Comparison of ENCODE assay signal across 12 mouse cellular contexts in the genomic region with DNA sequence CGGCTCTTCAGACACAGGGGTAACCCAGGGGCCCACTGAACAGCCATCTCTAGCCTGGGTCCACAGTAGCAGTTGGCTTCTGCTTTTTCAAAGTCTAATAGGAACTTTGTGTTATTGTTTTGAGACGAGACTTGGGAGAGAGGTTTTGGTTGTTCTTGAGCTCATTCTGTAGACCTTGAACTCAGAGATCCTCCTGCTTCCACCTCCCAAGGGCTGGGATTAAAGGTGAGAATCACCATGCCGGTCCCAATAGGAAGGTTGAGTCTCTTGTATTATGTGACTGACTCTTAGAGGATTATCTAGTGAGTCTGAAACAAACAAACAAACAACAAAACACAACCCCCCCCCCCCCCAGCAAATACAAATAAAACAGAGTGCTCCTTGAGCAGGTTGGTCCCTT.
"Had no signal": no experiment of that assay in that cellular context is flagged by ENCODE, and none has a peak within 500 bp of the region (broad histone marks: within the 10 kb centered on the region; RNA-seq: fewer than 3 reads in every experiment).

No protein-coding gene starts in this region.

- H3K9me3 ChIP-seq: intestine, embryonic 15.5 days; limb, embryonic 12.5 days; midbrain, embryonic 10.5 days; midbrain, embryonic 15.5 days; neural tube, embryonic 13.5 days had no signal

- H3K4me3 ChIP-seq: intestine, embryonic 15.5 days; limb, embryonic 12.5 days; midbrain, embryonic 10.5 days; midbrain, embryonic 15.5 days; neural tube, embryonic 13.5 days had no signal

- H3K27me3 ChIP-seq: intestine, embryonic 15.5 days; limb, embryonic 12.5 days; midbrain, embryonic 15.5 days; neural tube, embryonic 13.5 days had no signal

- ATAC-seq: midbrain, embryonic 15.5 days had no signal

- DNase-seq: lung, embryonic 14.5 days; lung, postnatal 10 days; lung, postnatal 4 days; right cerebral cortex, postnatal 14 days; thymus, postnatal 36 days had no signal

- H3K4me1 ChIP-seq: limb, embryonic 12.5 days; midbrain, embryonic 10.5 days; midbrain, embryonic 15.5 days; neural tube, embryonic 13.5 days had no signal

- H3K9ac ChIP-seq: hindbrain, embryonic 14.5 days; intestine, embryonic 15.5 days; limb, embryonic 12.5 days; liver, embryonic 14.5 days; lung, embryonic 14.5 days; midbrain, embryonic 15.5 days; neural tube, embryonic 13.5 days had no signal

- H3K4me2 ChIP-seq: hindbrain, embryonic 14.5 days; intestine, embryonic 15.5 days; limb, embryonic 12.5 days; lung, embryonic 14.5 days; midbrain, embryonic 15.5 days; neural tube, embryonic 13.5 days had no signal

- H3K27ac ChIP-seq: hindbrain, embryonic 14.5 days; intestine, embryonic 15.5 days; limb, embryonic 12.5 days; liver, embryonic 14.5 days; midbrain, embryonic 10.5 days; midbrain, embryonic 15.5 days; neural tube, embryonic 13.5 days had no signal
